Mouse (Mus musculus): ENCODE results near the gene Car12.

The Car12 gene

GRCm38 (mm10) chr9:66713135-66714021 lies at the start of gene Car12:
Gene Car12, plus strand, starts transcription at chr9:66713686.
- DNase-seq, result peak; percentile 53 to 67

DNA sequence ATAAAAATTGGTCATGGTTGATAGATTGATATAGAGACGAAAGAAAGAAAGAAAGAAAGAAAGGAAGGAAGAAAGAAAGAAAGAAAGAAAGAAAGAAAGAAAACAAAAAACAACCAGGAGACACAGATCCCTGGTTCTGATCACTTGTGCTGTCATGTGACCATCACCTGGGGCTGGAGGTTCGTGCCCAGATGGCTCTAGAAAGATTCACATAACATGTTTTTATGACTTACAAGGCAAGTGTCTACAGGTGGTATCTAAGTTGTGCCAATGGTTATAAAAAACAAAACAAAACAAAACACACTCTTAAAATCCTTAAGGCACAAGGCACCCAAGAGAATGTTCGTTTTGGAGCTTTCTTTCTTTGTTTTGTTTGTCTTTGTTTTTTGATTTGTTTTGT lies 49.7 kb upstream of the Car12 start:
- no peak for DNase-seq

DNA sequence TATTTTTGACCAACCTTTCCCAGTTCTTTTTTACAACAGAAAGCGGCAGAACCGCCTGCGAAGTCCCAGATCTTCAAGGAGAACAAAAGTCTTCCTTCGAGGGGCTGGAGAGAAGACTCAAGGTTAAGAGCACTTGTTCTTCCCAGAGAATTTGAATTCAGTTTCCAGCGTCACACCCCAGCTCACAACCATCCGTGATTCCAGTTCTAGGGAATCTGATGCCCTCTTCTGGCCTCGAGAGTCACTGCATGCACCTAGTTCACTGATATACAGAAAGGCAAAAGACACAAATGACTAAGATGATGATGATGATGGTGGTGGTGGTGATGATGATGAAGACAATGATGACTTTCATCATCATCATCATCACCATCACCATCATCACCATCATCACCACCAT lies 48.9 kb upstream of the Car12 start:
- no peak for DNase-seq

DNA sequence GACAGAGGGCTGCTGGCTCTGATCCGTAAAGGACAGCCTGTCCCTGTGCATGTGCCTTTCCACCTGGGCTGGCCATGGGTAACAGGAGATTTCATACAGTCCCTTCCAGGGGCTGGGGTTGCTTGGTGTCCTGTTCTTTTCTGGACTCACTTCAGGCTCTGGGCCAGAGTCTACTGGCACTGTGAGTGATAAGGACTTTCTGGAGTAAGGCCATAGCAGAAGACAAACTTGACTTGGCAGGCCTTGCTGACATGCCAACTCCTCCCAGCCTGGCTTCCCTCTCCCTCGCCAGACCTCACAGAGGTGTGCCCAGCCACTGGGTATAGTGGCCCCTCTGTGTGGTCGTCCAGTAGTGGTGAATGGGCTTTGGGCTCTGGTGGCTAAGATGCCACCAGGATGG lies 47.3 kb upstream of the Car12 start:
- peak in 1 of 2 experiments; percentile 28 for DNase-seq

- DNase-seq, result no peak
Measured at GRCm38 (mm10) chr9:66667046-66667445, 46.4 kb upstream of the Car12 start.

GRCm38 (mm10) chr9:66667868-66668267 lies 45.6 kb upstream of the Car12 start:
- DNase-seq, result peak in 1 of 2 experiments; percentile 50

GRCm38 (mm10) chr9:66669561-66670078 lies 43.9 kb upstream of the Car12 start:
- DNase-seq, result no peak

DNA sequence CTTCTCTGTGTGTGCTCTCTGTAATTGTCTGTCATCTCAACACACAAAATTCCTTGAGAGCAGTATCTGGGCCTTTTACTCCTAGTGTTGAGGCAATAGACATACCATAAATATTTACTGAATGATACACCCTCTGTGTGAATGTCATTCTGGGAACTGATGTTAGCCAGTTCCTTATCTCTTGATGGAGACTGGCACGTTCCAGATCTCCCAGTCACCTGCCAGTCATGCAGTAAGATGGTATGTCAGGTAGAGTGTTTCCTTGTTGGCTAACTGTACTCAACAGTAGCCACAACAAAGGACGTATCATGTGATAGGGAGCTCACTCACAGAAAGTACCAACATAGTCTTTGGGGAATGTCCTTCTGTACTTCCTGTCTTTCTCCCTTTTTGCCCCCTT lies 39.7 kb upstream of the Car12 start:
- DNase-seq, result no peak

GRCm38 (mm10) chr9:66675566-66675965 lies 37.9 kb upstream of the Car12 start:
- no peak for DNase-seq

- no peak for DNase-seq
Measured at GRCm38 (mm10) chr9:66680102-66680501, 33.4 kb upstream of the Car12 start.

- no peak for DNase-seq
Measured at GRCm38 (mm10) chr9:66682822-66683221, 30.7 kb upstream of the Car12 start.

- no peak for DNase-seq
Measured at GRCm38 (mm10) chr9:66685730-66686129, 27.8 kb upstream of the Car12 start.

DNA sequence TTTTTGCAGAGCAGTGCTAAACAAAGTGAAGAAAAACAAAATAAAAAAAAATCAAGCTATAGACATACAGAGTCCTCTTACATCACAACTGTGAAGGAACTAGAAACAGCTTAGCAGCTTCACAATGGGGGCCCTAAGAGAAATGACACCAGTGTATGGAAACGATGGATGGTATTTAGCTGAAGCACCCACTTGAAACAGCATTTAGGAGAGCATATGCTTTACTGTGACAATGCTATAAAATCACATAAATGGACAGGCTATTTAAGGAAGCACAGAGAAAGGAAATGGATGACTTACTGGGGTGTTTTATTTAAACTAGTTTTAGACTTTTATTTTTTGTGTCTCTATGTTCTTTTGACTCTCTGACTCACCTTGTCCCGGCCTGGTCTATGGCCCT lies 25.8 kb upstream of the Car12 start:
- no peak for DNase-seq

DNA sequence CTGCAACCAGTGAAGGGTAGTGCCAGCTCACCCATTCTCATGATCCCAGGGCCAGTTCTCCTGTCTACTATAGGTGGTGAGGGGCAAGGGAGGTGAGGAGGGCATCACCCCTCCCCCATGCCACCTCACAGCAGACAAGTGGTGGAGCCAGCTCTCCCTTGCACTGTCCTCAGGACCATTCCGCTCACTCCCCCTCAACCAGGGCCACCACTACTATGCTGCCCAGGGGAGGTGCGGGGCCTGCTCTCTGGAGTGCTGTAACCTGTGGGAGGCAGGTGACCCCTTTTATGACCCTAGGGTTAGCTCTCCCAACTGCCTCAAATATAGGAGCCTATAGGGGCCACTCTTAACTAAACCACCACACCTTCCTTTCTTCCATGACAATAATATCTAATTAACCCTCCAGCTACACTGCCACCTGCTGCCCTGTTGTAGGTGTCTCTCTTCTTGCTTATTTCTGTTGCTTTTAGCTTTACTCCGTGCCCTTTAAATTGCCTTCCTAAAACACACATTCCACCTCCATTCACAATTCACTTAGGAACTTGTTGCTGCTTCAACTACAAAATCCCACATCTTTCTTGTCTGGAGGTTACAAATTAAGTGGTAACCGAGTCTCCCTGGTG lies 21.7 kb upstream of the Car12 start:
- DNase-seq, result no peak

GRCm38 (mm10) chr9:66697355-66698140 lies 15.9 kb upstream of the Car12 start:
- no peak for DNase-seq

- no peak for DNase-seq
Measured at GRCm38 (mm10) chr9:66699748-66700147, 13.7 kb upstream of the Car12 start.

DNA sequence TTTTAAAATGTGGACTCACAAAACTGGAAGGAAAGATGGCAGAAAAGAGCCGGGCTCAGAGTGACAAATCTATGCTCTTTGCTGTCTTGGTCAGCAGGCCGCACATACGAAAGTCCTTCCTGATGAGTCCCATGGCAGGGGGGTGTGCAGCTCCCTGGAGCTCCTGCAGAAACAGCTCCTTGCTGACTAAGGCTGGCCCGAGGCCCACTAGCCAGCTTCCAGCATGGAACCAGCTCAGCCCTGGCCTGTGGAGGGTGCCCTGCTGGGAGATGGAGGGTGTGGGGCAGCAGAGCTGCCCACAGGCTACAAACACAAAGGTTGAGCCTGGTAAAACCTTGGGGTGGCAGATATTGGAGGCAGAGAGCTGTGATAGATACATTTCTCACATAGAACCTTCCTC lies 10.5 kb upstream of the Car12 start:
- peak; percentile 65 to 82 for DNase-seq

- no peak for DNase-seq
Measured at GRCm38 (mm10) chr9:66705354-66705753, 8.1 kb upstream of the Car12 start.

DNA sequence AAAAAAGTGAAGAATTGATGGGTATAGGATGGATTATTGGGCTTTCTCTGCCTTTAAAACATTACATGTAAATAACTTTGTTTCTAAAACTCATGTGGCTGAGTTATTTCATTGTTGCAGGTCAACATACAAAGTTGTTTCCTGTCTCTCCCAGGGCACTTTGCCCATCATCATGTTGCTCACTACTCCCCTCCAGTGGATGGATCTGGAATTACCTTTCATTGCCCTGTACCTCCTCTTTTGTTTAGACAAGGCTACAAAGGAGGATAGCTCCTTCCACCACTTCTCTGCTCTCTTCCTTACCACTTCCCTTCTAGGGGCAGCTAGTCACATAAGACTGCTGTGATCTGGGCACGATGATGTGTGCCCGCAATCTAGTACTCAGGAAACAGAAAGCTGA lies 7.7 kb upstream of the Car12 start:
- peak; percentile 79 to 84 for DNase-seq

DNA sequence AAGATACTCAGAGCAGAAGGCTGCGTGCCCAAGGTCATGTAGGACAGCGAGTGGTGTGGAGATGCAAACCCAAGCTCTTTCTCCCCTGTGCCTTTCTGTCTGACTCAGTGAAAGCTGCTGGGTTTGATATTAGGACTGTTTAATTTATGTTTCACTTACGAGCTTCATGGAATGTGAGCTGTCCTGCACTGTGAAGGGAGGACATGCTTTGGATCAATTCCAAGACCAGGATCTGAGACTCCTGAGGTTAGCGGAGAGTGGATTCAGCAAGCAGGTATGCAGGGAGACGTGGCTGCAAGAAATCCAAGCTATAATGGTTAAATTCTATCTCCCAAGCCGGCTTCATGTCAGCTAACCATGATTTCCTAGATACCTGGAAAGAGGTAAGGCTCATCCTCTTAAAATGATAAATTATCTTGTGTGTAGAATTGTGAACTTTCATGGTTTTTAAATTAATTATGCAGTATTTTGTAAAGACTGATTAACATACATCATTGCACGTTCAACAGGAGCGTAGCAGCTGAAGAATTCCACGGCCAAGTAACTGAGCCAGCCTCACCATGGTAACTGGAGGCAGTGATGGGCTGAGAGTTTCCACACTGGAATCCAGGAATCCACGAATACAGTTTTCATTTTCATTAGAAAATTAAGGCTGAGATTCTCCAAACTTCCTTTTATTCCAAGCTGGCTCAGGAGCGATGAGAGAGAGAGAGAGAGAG lies 5.3 kb upstream of the Car12 start:
- DNase-seq, result peak in 1 of 2 experiments; percentile 30

DNA sequence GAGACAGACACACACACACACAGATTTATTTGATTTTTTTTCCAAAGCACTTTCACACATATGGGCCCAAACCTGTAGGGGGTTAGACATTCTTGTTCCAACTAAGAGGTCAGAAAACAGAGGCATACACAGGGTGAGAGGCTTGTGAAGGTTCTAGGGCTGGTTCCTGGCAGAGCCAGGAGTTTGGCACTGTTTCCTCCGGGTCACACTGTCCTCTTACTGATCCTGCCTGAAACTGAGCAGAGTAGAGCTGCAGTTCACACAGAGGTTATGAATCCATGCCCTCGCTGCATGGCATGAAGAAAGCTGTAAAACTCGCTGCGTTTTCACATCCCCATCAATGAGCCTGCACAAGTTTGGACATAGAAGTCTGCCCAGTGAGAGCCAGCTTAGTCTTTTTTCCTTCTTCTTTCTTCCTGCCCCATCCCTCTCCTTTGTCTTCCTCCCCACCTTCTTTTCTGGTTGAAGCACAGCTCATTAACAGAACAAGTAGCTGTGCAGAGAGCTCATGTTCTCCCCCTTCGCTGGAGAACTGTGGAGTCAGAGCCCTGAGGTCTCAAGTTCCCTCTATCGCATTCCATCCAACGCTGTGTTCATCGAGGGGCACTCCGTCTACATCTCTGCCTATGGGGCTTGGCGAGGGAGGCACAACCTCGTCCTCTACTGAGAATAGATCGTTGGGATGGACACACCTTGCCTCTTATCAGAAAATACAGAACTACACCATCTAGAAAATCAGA lies 4.5 kb upstream of the Car12 start:
- no peak for DNase-seq

DNA sequence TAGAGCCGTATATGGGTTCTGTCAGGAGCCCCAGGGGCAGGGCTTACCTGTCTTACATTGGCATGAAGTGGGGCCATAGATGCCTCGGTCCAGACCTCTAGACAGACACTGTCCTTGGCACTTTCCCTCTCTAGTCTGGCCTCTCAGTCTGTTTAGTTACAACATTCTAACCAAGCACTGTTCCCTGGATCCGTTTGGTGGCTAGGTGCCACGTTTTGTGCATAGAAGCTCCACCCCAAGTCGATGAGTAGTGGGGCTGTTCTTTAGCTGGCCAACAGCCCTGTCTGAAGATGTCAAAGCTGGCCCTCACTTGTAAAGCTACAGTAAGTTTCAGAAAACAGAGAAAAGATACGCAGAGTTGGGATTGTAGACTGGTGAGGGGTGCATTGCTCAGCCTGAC lies 2.9 kb upstream of the Car12 start:
- DNase-seq, result no peak
